Mouse (Mus musculus) embryonic facial prominence, embryonic 11.5 days (tissue): ENCODE data around the gene Hnrnph2. TPM values are rescaled to one million over a fixed set of nuclear protein-coding genes. Genes with fewer than 3 reads are reported as not detected.

Experiments
- ATAC-seq: fragments of 200-750 bp; cut with Nextera tagmentation; replicated peaks from 2 replicates; pipeline ENCODE4 v1.8.0; 2017; ENCODE audit warnings: low read depth; ENCODE audit not compliant: insufficient number of reproducible peaks, low FRiP score, low TSS enrichment
- DNase-seq: peaks from one replicate; pipeline ENCODE4 v3.0.0-alpha.2; 2015; ENCODE audit warnings: low spot score
- H3K27ac ChIP-seq: fragments of 300-500 bp; sonication (generic); replicated peaks from 2 replicates; pipeline ENCODE4 v1.5.1; 2014; ENCODE audit warnings: mild to moderate bottlenecking, low read depth, low read length, control low read depth
- H3K27me3 ChIP-seq: fragments of 300-500 bp; sonication (generic); 2 replicates; pipeline ENCODE4 v1.6.1; 2014; ENCODE audit warnings: mild to moderate bottlenecking, low read length, moderate library complexity, mixed read lengths; ENCODE audit not compliant: control insufficient read depth, insufficient read depth
- H3K36me3 ChIP-seq: fragments of 300-500 bp; sonication (generic); replicated peaks from 2 replicates; pipeline ENCODE4 v1.6.1; 2014; ENCODE audit warnings: low read depth, mild to moderate bottlenecking, low read length, moderate library complexity, mixed read lengths; ENCODE audit not compliant: control insufficient read depth, insufficient read depth
- H3K4me1 ChIP-seq: fragments of 300-500 bp; sonication (generic); 2 replicates; pipeline ENCODE4 v1.6.1; 2014; ENCODE audit warnings: low read length, mixed read lengths; ENCODE audit not compliant: control insufficient read depth, insufficient read depth
- H3K4me2 ChIP-seq: fragments of 300-500 bp; sonication (generic); 2 replicates; pipeline ENCODE4 v1.6.1; 2014; ENCODE audit warnings: low read depth, mild to moderate bottlenecking, control low read depth, low read length, moderate library complexity
- H3K4me3 ChIP-seq: fragments of 300-500 bp; sonication (generic); 2 replicates; pipeline ENCODE4 v1.5.1; 2014; ENCODE audit warnings: low read depth, low read length, control low read depth
- H3K9ac ChIP-seq: fragments of 300-500 bp; sonication (generic); replicated peaks from 2 replicates; pipeline ENCODE4 v1.6.1; 2014; ENCODE audit warnings: mild to moderate bottlenecking, control low read depth, low read length
- H3K9me3 ChIP-seq: fragments of 300-500 bp; sonication (generic); replicated peaks from 2 replicates; pipeline ENCODE4 v1.6.1; 2016; ENCODE audit warnings: mild to moderate bottlenecking, low read length, inconsistent platforms, mixed read lengths; ENCODE audit not compliant: control insufficient read depth
- WGBS: fragments of 180-500 bp; shearing (Covaris S2); extraction: QIAGEN DNeasy Blood & Tissue Kit; methylation state at CpG from one replicate; pipeline ENCODE4 v1.1.7; 2014; 5-methylcytosine and 5-hydroxymethylcytosine counted together
- polyA plus RNA-seq: library from polyadenylated mRNA; unstranded; fragments of >200 nt; fragmentation: Nextera tagmentation; extraction: Ambion mirVana; gene quantifications from 2 replicates; pipeline ENCODE4 v1.2.1, GENCODE M21; 2014

Gene Hnrnph2
- polyA plus RNA-seq, 1 experiment from 2014 or later: 167 TPM

DNA sequence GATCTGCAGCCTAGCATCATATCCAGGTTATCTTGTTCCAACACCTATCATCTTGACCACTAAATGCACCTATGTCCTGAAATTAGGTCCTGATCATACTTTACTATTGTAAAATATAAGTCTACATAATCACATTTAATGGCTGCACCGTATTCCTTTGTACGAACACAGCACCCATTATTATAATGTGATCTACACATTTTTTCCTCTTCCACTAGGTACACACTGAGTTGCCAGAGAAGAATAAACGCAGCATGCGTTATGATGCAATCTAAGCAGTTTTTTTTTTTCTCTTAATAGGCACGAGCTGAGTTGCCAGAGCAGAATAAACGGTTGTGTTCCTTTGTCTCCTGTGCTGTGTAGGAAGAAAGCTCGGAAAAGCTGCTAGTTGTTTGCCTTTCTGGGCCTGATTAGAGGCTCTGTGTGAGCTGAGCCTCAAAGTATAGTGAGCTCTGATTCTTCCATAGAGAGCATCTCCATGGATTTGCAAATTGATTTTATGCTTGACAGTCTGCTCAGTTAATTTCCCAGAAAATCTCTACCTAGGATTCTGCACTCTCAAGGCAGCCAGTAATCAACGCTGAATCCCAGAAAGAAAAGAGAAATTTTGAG, 19.4 kb downstream of the Hnrnph2 start:
- ATAC-seq (no peak), DNase-seq (no peak)
- no peaks in the 10 kb centered on the region for H3K4me1 ChIP-seq
- H3K27ac ChIP-seq: no peak overlapping the region
- H3K9me3 ChIP-seq: no peaks in the 10 kb centered on the region
- 47% methylated on average over 8 of the region's 8 CpGs for WGBS
- H3K36me3 ChIP-seq: no peaks in the 10 kb centered on the region
- H3K4me2 ChIP-seq: no peak overlapping the region
- no peak overlapping the region for H3K4me3 ChIP-seq
- no peaks in the 10 kb centered on the region for H3K27me3 ChIP-seq
- no peak overlapping the region; the same call in 1 of the 2 replicates for H3K9ac ChIP-seq

DNA sequence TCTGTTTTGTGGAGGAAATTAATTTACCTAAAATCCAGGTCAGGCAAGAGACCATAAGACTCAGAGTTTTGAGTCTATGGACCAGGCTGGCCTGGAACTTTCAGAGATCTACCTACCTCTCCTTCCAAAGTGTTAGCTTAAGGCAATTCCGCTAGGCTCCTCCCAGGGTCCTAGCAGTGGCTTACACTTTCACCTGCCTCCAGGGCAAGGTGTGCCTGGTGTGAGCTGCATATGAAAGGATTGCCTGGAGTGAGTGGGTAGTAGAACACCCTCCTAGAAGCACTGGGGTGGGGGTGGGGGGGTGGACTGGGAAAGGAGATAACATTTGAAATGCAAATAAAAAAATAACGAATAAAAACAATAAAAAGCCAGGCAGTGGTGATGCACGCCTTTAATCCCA, 20.7 kb downstream of the Hnrnph2 start:
- ATAC-seq: no peak
- Histone ChIP-seq H3K4me3 (no peak overlapping the region), H3K9ac (no peak overlapping the region), H3K9me3 (no peaks in the 10 kb centered on the region), H3K36me3 (no peaks in the 10 kb centered on the region), H3K4me2 (no peak overlapping the region), H3K27me3 (no peaks in the 10 kb centered on the region), H3K4me1 (no peaks in the 10 kb centered on the region), H3K27ac (no peak overlapping the region)
- WGBS: 77% methylated on average over 3 of the region's 3 CpGs
- DNase-seq: no peak

DNA sequence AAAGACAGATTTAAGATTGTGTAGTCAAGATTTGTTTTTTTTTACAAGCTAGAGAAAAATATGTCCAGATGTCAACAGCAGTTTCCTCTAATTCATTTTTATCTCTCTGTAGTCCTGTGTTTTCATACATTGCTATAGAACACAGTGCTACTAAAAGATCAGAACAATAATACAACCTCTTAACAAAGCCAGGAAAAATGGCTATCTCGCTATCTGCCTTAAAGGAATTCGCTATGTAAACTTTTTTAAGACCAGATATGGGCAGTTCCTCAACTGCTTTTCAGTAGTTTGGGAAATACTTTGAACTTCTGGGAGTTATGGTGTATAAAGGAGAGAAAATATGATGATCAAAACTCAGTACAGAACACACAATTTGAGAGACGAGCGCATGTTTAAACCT, 22.4 kb downstream of the Hnrnph2 start:
- Histone ChIP-seq H3K9ac (no peak overlapping the region), H3K9me3 (no peaks in the 10 kb centered on the region), H3K4me2 (no peak overlapping the region), H3K36me3 (no peaks in the 10 kb centered on the region), H3K27ac (no peak overlapping the region), H3K4me1 (no peaks in the 10 kb centered on the region), H3K4me3 (no peak overlapping the region), H3K27me3 (no peaks in the 10 kb centered on the region)
- DNase-seq (no peak), ATAC-seq (no peak)
- 80% methylated on average over 4 of the region's 4 CpGs for WGBS

DNA sequence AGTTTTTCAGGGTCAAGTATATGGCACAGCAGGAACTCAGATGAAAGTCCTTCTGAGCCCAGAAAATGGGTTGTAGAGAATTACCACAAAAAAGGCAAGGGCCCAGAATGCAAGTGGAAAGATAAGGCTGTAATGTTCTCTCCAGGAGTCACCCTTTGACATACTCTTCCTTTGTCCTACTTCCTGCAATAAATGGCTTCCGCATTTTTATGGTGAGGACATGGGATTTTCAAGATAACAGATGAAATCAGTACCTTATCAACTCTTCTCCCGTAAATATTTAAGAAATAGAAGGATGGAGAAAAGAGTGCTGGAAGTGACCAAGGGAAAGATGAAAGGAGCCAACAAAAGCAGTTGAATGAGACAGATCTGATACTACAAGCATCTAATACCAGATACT, 27.2 kb downstream of the Hnrnph2 start:
- Histone ChIP-seq H3K4me1 (no peaks in the 10 kb centered on the region), H3K4me3 (no peak overlapping the region), H3K36me3 (no peaks in the 10 kb centered on the region), H3K9ac (no peak overlapping the region), H3K27me3 (no peaks in the 10 kb centered on the region), H3K4me2 (no peak overlapping the region), H3K27ac (no peak overlapping the region), H3K9me3 (no peaks in the 10 kb centered on the region)
- no peak for DNase-seq
- 93% methylated on average over 2 of the region's 2 CpGs for WGBS
- no peak for ATAC-seq

DNA sequence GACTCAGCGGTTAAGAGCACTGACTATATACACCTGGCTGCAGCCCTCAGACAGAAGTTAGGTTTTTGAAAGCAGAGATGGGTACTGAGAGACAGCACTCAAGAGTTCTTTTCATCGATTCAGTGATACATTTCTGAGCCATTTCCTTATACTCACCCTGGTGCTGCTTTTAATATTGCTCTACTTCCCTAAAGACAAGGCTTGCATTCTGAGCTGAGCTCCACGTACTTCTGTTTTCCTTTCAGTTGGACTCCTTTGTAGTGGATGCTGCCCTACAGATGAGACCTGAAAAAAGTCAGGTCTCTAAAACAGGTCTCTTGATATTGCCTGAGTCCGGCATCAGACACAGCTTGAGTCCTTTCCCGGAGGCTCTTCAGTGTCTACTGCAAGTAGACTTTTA, 31.7 kb downstream of the Hnrnph2 start:
- ATAC-seq (no peak), DNase-seq (no peak)
- Histone ChIP-seq H3K9me3 (no peaks in the 10 kb centered on the region), H3K27ac (no peak overlapping the region), H3K36me3 (no peaks in the 10 kb centered on the region), H3K9ac (no peak overlapping the region), H3K27me3 (no peaks in the 10 kb centered on the region), H3K4me3 (no peak overlapping the region), H3K4me1 (no peaks in the 10 kb centered on the region), H3K4me2 (no peak overlapping the region)
- WGBS: 88% methylated on average over 5 of the region's 5 CpGs

DNA sequence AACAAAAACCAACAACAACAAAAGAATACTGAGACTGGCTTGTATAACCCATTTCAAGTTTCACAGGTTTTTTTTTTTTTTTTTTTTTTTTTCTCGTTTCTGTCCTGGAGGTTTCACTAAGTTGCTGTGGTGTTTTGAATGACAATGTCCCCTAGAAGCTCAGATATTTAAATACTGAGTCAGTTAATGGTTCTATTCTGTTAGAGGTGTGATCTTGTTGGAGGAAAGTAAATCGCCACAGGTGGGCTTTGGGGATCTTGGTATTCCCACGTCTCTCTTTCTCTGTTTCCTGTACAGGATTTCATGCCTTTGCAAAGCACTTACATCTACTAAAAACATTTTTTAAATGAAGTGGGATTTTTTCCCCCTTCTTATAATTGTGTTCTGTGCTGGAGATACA, 34.1 kb downstream of the Hnrnph2 start:
- Histone ChIP-seq H3K27ac (no peak overlapping the region), H3K27me3 (no peaks in the 10 kb centered on the region), H3K9me3 (no peaks in the 10 kb centered on the region), H3K4me2 (no peak overlapping the region), H3K4me3 (no peak overlapping the region), H3K36me3 (no peaks in the 10 kb centered on the region), H3K9ac (no peak overlapping the region), H3K4me1 (no peaks in the 10 kb centered on the region)
- 54% methylated on average over 3 of the region's 3 CpGs for WGBS
- DNase-seq: no peak
- no peak for ATAC-seq

DNA sequence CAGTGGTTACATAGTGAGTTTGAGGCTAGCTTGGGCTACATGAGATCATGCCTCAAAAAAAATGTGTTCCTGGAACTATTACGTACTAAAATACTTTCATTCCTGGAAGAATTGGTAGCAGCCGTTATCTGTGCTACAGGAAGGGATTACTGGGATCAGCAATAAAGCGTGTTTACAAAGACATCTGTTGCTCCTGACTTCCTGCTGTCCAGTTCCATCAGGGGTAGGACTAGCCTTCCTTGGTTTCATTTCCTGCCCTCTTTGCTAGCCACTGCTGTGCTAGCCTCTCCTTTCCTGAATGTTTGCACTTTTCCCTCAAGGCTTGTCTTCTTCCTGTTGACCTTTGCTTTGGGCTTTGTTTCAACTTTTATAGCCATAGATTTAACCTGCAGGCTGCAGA, 34.9 kb downstream of the Hnrnph2 start:
- Histone ChIP-seq H3K4me3 (no peak overlapping the region), H3K36me3 (no peaks in the 10 kb centered on the region), H3K9me3 (no peaks in the 10 kb centered on the region), H3K9ac (no peak overlapping the region), H3K27ac (no peak overlapping the region), H3K27me3 (no peaks in the 10 kb centered on the region), H3K4me2 (no peak overlapping the region), H3K4me1 (no peaks in the 10 kb centered on the region)
- ATAC-seq (no peak), DNase-seq (no peak)
- WGBS: 66% methylated on average over 3 of the region's 3 CpGs

DNA sequence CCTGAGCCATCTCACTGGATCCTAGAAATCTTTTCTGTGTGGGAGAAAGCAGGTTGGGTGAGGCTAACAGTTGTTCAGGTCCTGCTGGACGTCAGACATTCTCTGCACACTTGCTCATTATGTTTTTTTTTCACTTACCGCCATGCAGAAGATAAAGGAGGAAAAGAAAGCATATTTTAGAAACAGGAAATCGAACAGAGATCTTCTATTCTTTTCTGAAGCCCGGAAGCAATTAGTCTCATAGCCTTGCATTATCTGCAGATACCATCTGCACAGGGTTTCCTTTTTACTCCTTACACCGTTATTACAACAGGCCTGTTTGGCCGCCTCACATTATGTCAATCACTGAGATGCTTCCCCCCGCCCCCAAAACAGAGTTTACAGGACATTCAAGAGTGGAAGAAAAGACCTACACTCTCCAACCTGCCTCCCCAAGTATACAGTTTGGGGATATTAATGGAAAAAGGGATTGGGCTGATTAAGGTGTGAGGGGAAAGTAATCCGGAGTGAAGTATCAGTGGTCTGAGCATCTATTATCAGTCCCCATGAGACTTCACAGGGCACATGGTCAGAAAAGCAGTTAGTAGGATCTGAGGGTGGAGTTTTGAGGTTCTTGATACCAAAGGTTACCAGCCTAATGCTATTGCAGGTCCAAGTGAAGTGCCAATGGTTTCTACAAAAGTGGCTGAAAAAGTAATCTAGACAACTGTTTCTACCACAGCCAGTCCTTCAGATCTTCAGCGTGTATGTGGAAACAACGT, 40.2 kb downstream of the Hnrnph2 start:
- DNase-seq (no peak), ATAC-seq (no peak)
- Histone ChIP-seq H3K27me3 (no peaks in the 10 kb centered on the region), H3K4me3 (no peak overlapping the region), H3K9ac (no peak overlapping the region), H3K27ac (no peak overlapping the region), H3K4me2 (no peak overlapping the region), H3K36me3 (no peaks in the 10 kb centered on the region), H3K9me3 (no peaks in the 10 kb centered on the region), H3K4me1 (no peaks in the 10 kb centered on the region)
- 64% methylated on average over 10 of the region's 10 CpGs for WGBS
